Mouse (Mus musculus) cerebellum, adult (tissue): ENCODE measurements around the gene Strbp.

ENCODE experiments used
- ATAC-seq: cut with Nextera tagmentation; 2 replicates; pipeline ENCODE4 v1.9.2; 2017; ENCODE audit warnings: mild to moderate bottlenecking, moderate library complexity, mixed read lengths; ENCODE audit not compliant: insufficient number of reproducible peaks, low FRiP score, low TSS enrichment

Gene Strbp

GRCm38 (mm10) chr2:37703230-37703954 is at the start of gene Strbp:
TSS of gene Strbp (minus strand) at chr2:37703859.
- peak; percentile 92 for ATAC-seq

GRCm38 (mm10) chr2:37751114-37751513 is 47.5 kb upstream of the Strbp start:
- ATAC-seq, result no peak

- ATAC-seq, result no peak
Observed at GRCm38 (mm10) chr2:37749323-37749722, 45.7 kb upstream of the Strbp start.

- peak; percentile 37; the same call in 1 of the 2 replicates for ATAC-seq
Observed at GRCm38 (mm10) chr2:37748442-37749066, 44.9 kb upstream of the Strbp start.

GRCm38 (mm10) chr2:37747909-37748308 is 44.2 kb upstream of the Strbp start:
- ATAC-seq, result no peak

- ATAC-seq, result no peak
Observed at GRCm38 (mm10) chr2:37746293-37747049, 42.8 kb upstream of the Strbp start.

GRCm38 (mm10) chr2:37744773-37745395 is 41.2 kb upstream of the Strbp start:
- no peak for ATAC-seq

GRCm38 (mm10) chr2:37741806-37742554 is 38.3 kb upstream of the Strbp start:
- ATAC-seq, result peak; percentile 73

- ATAC-seq, result no peak
Observed at GRCm38 (mm10) chr2:37735807-37736188, 32.1 kb upstream of the Strbp start.

- ATAC-seq, result no peak
Observed at GRCm38 (mm10) chr2:37734979-37735806, 31.5 kb upstream of the Strbp start.

GRCm38 (mm10) chr2:37731241-37731801 is 27.7 kb upstream of the Strbp start:
- no peak for ATAC-seq

- ATAC-seq, result no peak
Observed at GRCm38 (mm10) chr2:37724231-37724630, 20.6 kb upstream of the Strbp start.

GRCm38 (mm10) chr2:37723501-37724090 is 19.9 kb upstream of the Strbp start:
- ATAC-seq, result peak; percentile 31; the same call in 1 of the 2 replicates

GRCm38 (mm10) chr2:37722674-37723465 is 19.2 kb upstream of the Strbp start:
- no peak for ATAC-seq

- ATAC-seq, result no peak
Observed at GRCm38 (mm10) chr2:37716266-37716665, 12.6 kb upstream of the Strbp start.

- no peak for ATAC-seq
Observed at GRCm38 (mm10) chr2:37715364-37715763, 11.7 kb upstream of the Strbp start.

- no peak for ATAC-seq
Observed at GRCm38 (mm10) chr2:37713100-37713499, 9.4 kb upstream of the Strbp start.

GRCm38 (mm10) chr2:37708835-37709234 is 5.2 kb upstream of the Strbp start:
- ATAC-seq, result no peak
